Mouse (Mus musculus) left cerebral cortex, adult 18-20 months (tissue): ENCODE measurements around the gene Cul3. TPM values are rescaled to one million over a fixed set of nuclear protein-coding genes. Genes with fewer than 3 reads are reported as not detected.

Source experiments
- DNase-seq, 2 experiments: peaks; one replicate each; pipeline ENCODE4 v3.0.0; 2021 to 2022; ENCODE audit warnings: low spot score in 2 of 2, mixed read lengths in 1 of 2
- total RNA-seq, 2 experiments: library from RNA; stranded (reverse); gene quantifications; 2 replicates each; pipeline ENCODE4 v1.2.3; 2021

Gene Cul3
- total RNA-seq, 2 experiments from 2014 or later, result 121 to 143 TPM

DNA sequence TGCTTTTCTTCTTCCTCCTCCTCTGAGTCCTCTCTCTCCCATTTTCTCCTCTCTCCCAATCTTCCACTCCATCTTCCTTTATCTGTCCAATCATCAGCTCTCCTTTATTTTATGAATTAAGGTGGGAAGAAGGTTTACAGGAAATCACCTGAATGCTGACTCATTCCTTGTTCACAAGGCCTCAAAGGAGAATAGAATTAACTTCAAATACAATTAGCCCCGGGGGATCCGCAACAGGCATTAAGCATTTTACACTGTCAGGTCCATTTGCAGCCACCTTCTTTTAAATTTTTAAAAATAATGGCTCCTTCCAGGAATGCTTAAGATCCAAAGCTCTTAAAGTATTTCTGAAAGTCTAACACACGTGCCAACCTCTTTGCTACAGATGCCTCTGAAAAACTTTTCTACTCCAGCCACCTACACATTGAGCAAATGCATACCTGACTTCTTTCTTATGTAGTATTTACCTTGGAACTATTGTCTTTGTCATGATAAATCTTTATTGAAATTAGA lies 24.7 kb downstream of the Cul3 start:
- no peak for DNase-seq

DNA sequence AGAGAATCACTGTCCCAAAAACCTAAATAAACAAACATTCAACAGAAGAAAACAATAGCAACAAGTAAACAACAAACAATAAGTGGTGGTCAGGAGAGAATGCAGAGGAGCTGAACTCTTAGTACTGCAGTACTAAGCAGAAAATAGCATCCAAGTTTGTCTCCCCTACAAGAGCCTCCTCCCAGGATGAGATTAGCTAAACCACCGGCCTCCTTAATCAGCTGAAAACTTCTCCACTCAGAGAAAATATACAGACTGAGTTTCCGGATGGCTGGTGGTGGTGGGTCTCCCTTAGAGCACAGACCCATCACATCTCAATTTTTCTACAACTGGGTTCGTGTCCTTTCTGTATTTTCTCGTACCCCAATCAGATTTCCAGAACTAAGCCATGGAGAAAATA lies 47.0 kb downstream of the Cul3 start:
- no peak for DNase-seq

DNA sequence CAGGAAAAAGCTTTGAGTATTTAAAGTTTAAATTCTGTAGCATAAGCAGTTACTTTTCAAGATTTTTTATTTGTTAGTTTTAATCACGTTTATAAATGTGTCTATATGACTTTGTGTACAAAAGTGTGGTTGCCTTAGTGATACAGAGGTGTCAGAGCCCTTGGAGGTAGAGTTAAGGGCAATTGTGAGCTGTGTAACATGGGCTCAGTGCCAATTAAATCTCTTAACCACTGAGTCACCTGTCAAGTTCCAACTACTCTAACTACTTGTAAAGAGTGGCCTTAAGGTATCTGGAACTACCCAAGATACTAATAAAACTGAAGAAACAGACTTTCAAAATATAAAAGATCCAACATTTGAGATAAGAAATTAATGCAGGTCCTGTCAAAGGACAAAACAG lies 61.5 kb downstream of the Cul3 start:
- no peak for DNase-seq

DNA sequence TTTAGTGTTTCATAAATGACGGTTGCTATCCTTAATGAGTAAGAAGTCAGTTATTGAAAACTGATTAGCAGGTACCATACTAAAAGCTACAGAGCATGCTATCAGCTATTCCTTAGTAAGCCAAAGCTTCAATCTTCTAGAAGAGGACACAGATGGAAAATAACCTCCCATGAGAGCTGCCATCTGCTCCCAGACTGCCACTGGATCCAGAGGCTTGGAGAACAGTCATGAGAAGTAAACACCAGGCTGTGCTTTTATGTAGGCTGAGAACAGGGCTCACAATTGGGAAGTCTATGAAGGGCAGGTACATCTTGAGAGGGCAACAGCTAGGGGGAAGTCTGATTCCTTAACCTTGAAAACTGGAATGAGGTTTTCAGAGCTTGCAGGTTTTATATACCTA lies 79.8 kb downstream of the Cul3 start:
- no peak for DNase-seq

GRCm38 (mm10) chr1:80258632-80259031 lies 81.6 kb downstream of the Cul3 start:
- DNase-seq, result no peak

GRCm38 (mm10) chr1:80253309-80253708 lies 87.0 kb downstream of the Cul3 start:
- no peak for DNase-seq

DNA sequence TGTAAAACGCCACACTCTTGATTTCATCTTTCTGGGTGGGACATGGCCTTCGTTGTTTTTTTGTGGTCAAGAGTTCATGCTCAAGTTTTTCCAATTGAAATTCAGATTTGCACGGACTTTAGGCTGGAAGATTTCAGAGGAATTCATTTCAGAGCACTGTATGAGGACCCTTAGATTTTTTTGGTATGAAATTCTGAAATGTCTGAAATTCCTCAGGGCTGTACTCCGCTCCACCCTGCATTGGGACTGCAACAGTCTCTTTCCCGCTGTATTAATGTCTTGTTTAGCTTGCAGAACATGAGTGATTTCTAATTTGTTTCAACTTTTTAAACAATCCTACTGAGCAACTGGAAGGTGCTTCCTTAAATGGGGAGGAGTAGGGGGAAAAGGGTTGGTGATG lies 90.0 kb downstream of the Cul3 start:
- no peak for DNase-seq

GRCm38 (mm10) chr1:80247131-80247530 lies 93.1 kb downstream of the Cul3 start:
- no peak for DNase-seq

DNA sequence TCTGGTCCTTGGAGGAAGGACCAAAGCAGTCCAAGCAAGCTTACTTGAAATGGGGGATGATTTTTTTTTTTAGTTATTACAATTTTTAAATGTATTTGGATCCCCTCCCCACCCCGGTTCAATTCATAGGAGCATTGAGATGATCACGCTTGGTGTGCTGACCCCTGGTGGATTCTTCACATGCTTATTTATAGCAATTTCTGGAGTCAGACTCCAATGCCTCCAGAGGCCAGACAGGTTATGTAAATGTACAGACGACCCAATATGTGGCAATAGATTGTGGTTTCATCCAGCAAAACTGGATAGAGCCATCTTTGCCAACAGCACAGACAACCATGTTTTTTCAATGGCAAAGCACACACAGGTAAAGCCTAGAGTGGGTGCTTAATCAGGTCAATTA lies 96.2 kb downstream of the Cul3 start:
- DNase-seq, result no peak

GRCm38 (mm10) chr1:80241579-80241978 lies 98.7 kb downstream of the Cul3 start:
- DNase-seq, result no peak

DNA sequence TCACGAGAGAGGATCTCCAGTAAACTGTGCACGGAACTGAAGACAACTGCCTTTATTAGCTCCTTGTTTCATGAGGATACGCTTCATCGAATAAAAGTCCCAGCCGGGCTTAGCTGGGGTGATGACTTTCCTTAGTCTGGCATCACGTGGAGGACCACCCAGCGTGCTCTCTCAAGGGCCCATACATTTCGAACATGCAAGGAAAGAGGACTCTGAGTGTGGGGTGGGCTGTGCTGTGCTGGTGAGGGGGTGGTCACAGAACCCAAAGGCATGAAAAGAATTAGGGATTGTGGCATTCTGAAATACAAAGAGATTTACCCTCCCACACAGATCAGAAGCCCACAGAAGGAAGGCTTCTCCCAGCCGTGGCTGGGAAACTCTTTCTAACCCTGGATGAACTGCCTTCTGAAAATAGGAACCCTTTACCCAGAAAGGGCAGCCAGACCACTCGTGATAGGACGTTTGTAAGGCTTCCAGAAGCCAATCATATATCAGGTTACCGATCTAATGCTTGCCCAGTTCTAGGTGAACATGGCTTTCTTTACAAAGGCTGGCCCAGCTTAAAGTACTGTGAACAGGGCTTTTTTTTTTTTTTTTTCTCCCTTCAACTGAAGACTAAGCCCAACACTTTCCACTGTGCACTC lies 100.1 kb downstream of the Cul3 start:
- DNase-seq, result no peak

- DNase-seq, result no peak
Measured at GRCm38 (mm10) chr1:80239481-80239880, 100.8 kb downstream of the Cul3 start.

DNA sequence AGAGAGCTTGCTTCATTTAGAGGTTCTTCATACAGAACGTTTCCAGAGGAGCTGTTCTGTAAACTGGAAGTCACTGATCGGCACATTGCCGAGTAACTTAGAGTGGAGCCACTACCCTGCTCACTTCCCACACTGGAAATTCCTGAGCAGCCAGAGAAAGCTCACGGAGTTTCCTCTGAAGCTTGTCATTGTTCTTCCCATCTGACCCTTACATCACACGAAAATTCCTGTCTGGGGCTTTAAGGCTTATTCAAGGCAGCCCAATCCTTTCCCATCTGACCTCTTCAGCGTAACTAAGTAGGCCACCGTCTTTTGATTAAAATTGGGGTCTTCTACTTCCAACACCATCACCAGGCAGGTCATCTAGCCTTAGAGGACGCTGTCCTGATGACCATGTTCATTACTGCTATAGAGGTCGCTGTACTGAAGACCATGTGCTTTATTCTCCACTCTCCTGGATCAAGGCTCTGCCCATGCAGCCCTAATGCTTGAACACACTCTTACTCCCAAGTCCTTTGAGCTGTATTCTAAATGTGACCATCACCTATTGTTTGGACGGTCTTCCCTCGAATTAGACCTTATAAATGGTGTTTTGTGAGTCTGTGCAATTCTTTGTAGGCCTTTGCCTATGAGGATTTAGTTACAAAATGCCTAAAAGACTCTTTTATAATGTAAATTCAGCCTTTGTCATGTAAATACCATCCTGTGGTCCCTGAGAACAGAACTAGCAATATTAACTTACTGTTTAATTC lies 103.2 kb downstream of the Cul3 start:
- DNase-seq, result no peak

DNA sequence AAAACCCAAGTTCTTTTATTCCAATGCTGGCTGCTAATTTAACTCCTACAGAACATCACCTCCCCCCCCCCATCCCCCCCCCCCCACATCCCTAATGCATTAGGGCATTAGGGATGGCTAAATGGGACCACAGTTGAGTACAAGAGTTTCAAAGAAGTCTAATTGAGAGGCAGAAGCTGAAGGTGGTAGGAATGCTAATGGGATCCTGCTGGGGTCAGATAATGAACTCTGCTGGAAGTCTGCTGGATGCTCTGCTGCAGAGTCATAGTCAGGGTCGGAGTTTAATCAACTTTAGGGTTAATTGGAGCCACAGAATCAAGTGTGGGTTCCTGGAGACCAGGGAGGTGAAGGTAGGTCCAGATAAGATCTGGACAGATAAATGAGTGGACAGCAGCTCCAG lies 104.2 kb downstream of the Cul3 start:
- DNase-seq, result no peak

DNA sequence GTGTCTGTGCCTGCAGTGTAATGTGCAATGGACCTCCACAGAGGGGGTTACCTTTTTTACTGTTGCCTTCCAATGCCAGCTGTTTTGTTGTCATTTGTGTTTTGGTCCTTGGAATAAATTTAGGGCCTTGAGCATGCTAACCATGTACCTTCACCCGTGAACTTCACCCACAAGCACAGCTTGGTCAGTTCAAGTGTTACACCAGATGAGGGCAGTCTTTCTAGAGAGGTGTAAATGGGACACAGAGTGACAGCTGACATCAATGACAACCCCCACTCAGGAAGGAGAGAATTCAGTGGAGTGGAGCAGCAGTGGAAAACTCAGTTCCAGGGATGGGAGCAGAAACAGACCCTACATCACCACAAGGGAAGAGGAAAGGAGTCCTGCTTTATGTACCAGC lies 109.7 kb downstream of the Cul3 start:
- no peak for DNase-seq

DNA sequence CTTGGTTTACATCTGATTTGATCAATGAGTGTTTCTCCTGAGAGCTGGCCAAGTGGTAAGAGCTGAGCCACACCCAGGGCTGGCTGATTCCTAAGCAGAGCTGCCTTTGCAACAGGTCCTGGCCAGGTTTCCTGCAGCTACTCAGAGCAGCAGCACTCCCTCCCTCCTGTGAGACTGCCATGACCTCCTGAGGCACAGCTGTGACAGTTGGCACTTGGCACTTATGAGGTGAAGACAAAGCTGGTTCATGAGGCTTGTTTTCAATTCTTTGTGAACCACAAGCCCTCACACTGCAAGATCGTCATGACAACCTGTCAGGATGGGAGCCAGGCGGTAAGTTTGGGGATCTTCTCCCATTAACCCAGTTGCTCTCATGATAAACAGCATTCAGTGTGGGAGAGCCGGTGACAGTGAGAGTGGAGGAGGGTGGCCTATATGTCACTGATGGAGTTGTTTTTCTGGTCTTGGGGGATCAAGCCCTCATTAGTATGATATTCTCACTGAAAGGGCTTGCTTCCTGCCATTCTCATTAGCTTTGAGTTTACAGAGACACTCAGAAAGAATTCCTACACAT lies 115.4 kb downstream of the Cul3 start:
- DNase-seq, result no peak

- DNase-seq, result no peak
Measured at GRCm38 (mm10) chr1:80221151-80221550, 119.1 kb downstream of the Cul3 start.

- no peak for DNase-seq
Measured at GRCm38 (mm10) chr1:80218268-80218667, 122.0 kb downstream of the Cul3 start, which contains the start of gene Fam124b. Fam124b (minus strand) TSS chr1:80218473.
